ENCODE assay signal across 7 mouse cellular contexts in the genomic region with DNA sequence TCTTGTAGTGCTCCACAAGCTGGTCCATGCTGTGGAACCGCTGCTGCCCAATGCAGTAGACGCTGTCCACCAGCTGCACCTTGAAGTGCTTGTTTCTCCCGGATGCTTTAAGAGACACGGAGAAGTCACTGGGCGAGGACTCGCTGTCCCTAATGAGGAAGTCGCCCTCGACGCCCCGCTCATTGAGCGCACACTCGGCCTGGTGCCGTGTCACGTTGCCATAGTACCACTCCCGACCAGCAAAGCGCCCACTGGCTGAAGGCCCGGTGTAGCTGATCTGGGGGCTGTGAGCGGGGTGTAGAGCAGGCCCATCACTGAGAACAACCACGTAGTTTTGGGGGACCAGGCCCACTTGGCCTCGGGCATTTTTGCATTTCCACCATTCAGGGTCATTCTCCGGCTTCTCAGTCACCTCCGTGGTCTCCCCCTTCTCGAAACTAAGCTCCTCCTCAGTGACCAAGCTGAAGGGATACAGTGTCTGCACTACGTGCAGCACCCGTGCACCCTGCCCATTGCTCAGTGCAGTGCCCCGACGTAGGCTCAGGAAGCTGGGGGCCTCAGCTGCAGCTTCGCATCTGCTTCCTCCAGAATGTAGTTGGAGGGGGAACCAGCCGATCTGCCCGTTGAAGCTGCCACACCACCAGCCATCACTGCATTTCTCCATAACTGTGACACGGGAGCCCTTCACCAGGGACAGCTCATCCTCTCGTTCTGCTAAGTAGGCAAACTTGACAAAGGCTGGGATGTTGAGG.
A peak's percentile ranks its signal among the peaks of the same experiment; 100 is the strongest.
DNase-seq lines count a peak whose midpoint lies in the region; ATAC-seq and TF ChIP-seq lines count a peak whose summit lies in the region.
"Not testable (repeated sequence)": the region's sequence is repeated elsewhere in the genome, so short reads cannot be mapped to it uniquely, and the experiment has no call there.

No protein-coding gene starts in this region.

- not testable (repeated sequence) for H3K27ac ChIP-seq in embryonic facial prominence, embryonic 12.5 days; liver, embryonic 14.5 days; midbrain, embryonic 15.5 days; testis, adult 2 months (ENCODE audit: control insufficient read depth, insufficient read depth, low read depth, low read length)

- 89% methylated on average over 32 of the region's 32 CpGs for WGBS in embryonic facial prominence, embryonic 12.5 days
- WGBS in liver, embryonic 14.5 days (ENCODE audit: insufficient replicate concordance) = 56% methylated on average over 32 of the region's 32 CpGs
- 94% methylated on average over 32 of the region's 32 CpGs for WGBS in midbrain, embryonic 15.5 days

- not testable (repeated sequence) for H3K9ac ChIP-seq in embryonic facial prominence, embryonic 12.5 days; liver, embryonic 14.5 days (replicated peaks); midbrain, embryonic 15.5 days

- ATAC-seq in embryonic facial prominence, embryonic 12.5 days (ENCODE audit: insufficient number of reproducible peaks, insufficient read depth, low FRiP score, low TSS enrichment) = peak; percentile 41; the same call in 1 of the 2 replicates
- ATAC-seq in hematopoietic stem cell, adult 5-6 weeks (replicated peaks in 1 of 2; ENCODE audit: insufficient read depth in 1 of 2, low FRiP score in 2 of 2, low TSS enrichment in 1 of 2, low read depth in 1 of 2, poor library complexity in 2 of 2, severe bottlenecking in 2 of 2) = peak; percentile 89 to 91
- ATAC-seq in liver, embryonic 14.5 days (ENCODE audit: insufficient read depth) = 0 out of 2 replicates have a peak, but pooled peaks have one; percentile 28
- ATAC-seq in megakaryocyte progenitor cell, adult 5-6 weeks (replicated peaks; ENCODE audit: poor library complexity) = peak; percentile 87
- 0 out of 2 replicates have a peak, but pooled peaks have one; percentile 31 for ATAC-seq in midbrain, embryonic 15.5 days (replicated peaks)

- not testable (repeated sequence) for H3K4me2 ChIP-seq in embryonic facial prominence, embryonic 12.5 days (replicated peaks); liver, embryonic 14.5 days (ENCODE audit: low read depth); midbrain, embryonic 15.5 days

- TF ChIP-seq POLR2A in testis, adult 2 months (IDR thresholded peaks at IDR 0.05; ENCODE audit: control insufficient read depth, low read depth, low read length) = not testable (repeated sequence)

- H3K4me3 ChIP-seq in embryonic facial prominence, embryonic 12.5 days; liver, embryonic 14.5 days (ENCODE audit: insufficient read depth in 1 of 2, low read depth in 2 of 2, low read length in 2 of 2); midbrain, embryonic 15.5 days: not testable (repeated sequence)
- peak overlapping the region; percentile 78 for H3K4me3 ChIP-seq in testis, adult 2 months (ENCODE audit: control insufficient read depth, low read depth, low read length)

- not testable (repeated sequence) for H3K36me3 ChIP-seq in embryonic facial prominence, embryonic 12.5 days; liver, embryonic 14.5 days (replicated peaks; ENCODE audit: control insufficient read depth, insufficient read depth, low read depth); midbrain, embryonic 15.5 days (replicated peaks); testis, adult 2 months (ENCODE audit: control insufficient read depth, insufficient read depth, low read length)

- not testable (repeated sequence) for H3K4me1 ChIP-seq in embryonic facial prominence, embryonic 12.5 days; liver, embryonic 14.5 days (replicated peaks; ENCODE audit: control insufficient read depth in 2 of 2, insufficient read depth in 2 of 2, low read length in 1 of 2); midbrain, embryonic 15.5 days; testis, adult 2 months (ENCODE audit: control insufficient read depth, insufficient read depth, low read length)

- H3K27me3 ChIP-seq in embryonic facial prominence, embryonic 12.5 days; liver, embryonic 14.5 days (ENCODE audit: control insufficient read depth, insufficient read depth, low read length); midbrain, embryonic 15.5 days (replicated peaks); testis, adult 2 months (ENCODE audit: control insufficient read depth, insufficient read depth, low read length): not testable (repeated sequence)

- TF ChIP-seq EP300 in liver, embryonic 14.5 days (IDR thresholded peaks at IDR 0.05; ENCODE audit: low read depth) = not testable (repeated sequence)

- H3K9me3 ChIP-seq in embryonic facial prominence, embryonic 12.5 days; liver, embryonic 14.5 days (ENCODE audit: control insufficient read depth, low read length); midbrain, embryonic 15.5 days: not testable (repeated sequence)

- not testable (repeated sequence) for DNase-seq in liver, embryonic 14.5 days (ENCODE audit: low read depth in 3 of 3, low spot score in 3 of 3)
- peak; percentile 30 for DNase-seq in thymus, postnatal 25 days

- TF ChIP-seq CTCF in liver, embryonic 14.5 days (IDR thresholded peaks at IDR 0.05; ENCODE audit: low read depth); testis, adult 2 months (IDR thresholded peaks at IDR 0.05; ENCODE audit: control insufficient read depth, insufficient read depth, insufficient replicate concordance, low read depth, low read length): not testable (repeated sequence)

Comparison
In these comparisons a context has a peak if more than half of its experiments do, and no peak if none do; other contexts are left out.
1. ATAC-seq: peak in every context shown above with its lines; median percentile 90 in hematopoietic stem cell, adult 5-6 weeks; 87 in megakaryocyte progenitor cell, adult 5-6 weeks; 41 in embryonic facial prominence, embryonic 12.5 days; 31 in midbrain, embryonic 15.5 days; 28 in liver, embryonic 14.5 days.